19 mouse cellular contexts compared by ENCODE assay signal in genomic region chr16:96026256-96026655, GRCm38 (mm10). TPM values are rescaled to one million over a fixed set of nuclear protein-coding genes. Genes with fewer than 3 reads are reported as not detected.
DNase-seq lines count a peak whose midpoint lies in the region; ATAC-seq lines count a peak whose summit lies in the region.
"Had no signal": no experiment of that assay in that cellular context is flagged by ENCODE, and none has a peak within 500 bp of the region (broad histone marks: within the 10 kb centered on the region; RNA-seq: fewer than 3 reads in every experiment).

No protein-coding gene starts in this region.

- H3K27ac ChIP-seq in heart, embryonic 11.5 days (ENCODE audit: low read depth, low read length), result no peak overlapping the region
- no peak overlapping the region for H3K27ac ChIP-seq in heart, embryonic 10.5 days

- 84% methylated on average over 5 of the region's 5 CpGs for WGBS in heart, embryonic 11.5 days (ENCODE audit: insufficient replicate concordance)
- WGBS in heart, embryonic 10.5 days, result 86% methylated on average over 5 of the region's 5 CpGs

- no peak overlapping the region for H3K4me3 ChIP-seq in heart, embryonic 11.5 days (ENCODE audit: low read depth, low read length)
- no peak overlapping the region for H3K4me3 ChIP-seq in heart, embryonic 10.5 days

- ATAC-seq in heart, embryonic 11.5 days (replicated peaks; ENCODE audit: insufficient number of reproducible peaks, low FRiP score, low TSS enrichment), result no peak
- ATAC-seq: activated CD4-positive, CD25-positive, alpha-beta regulatory T cell, adult 4 months; CD4-positive, CD25-positive, alpha-beta regulatory T cell, adult 4 months; Patski had no signal

- no peaks in the 10 kb centered on the region for H3K4me1 ChIP-seq in heart, embryonic 11.5 days (ENCODE audit: control insufficient read depth, insufficient read depth, low read length)
- H3K4me1 ChIP-seq in heart, embryonic 10.5 days, result no peaks in the 10 kb centered on the region

- no peaks in the 10 kb centered on the region for H3K27me3 ChIP-seq in heart, embryonic 11.5 days (ENCODE audit: control insufficient read depth, insufficient read depth, low read length)
- no peaks in the 10 kb centered on the region for H3K27me3 ChIP-seq in heart, embryonic 10.5 days (ENCODE audit: insufficient read depth, poor library complexity, severe bottlenecking)
- H3K27me3 ChIP-seq: CH12.LX, Patski had no signal

- peak; percentile 62 for DNase-seq in heart, adult 11 months
- DNase-seq in heart, embryonic 10.5 days (ENCODE audit: low spot score), result peak; percentile 58
- no peak for DNase-seq in heart, adult 9 months (ENCODE audit: low spot score in 2 of 2)
- DNase-seq: adrenal gland, adult 2 months; adrenal gland, adult 8-10 months; adrenal gland, postnatal 10 days; adrenal gland, postnatal 14 days; adrenal gland, postnatal 25 days; adrenal gland, postnatal 36 days; B cell, adult 2 months; cerebellum, adult 11 months; cerebellum, adult 11-12 months; cerebellum, adult 18-20 months had no signal

- no peak overlapping the region for H3K9ac ChIP-seq in heart, embryonic 11.5 days (ENCODE audit: low read depth, low read length)

- no peaks in the 10 kb centered on the region for H3K9me3 ChIP-seq in heart, embryonic 11.5 days (replicated peaks; ENCODE audit: control insufficient read depth, low read length)
- H3K9me3 ChIP-seq in heart, embryonic 10.5 days, result no peaks in the 10 kb centered on the region
- H3K9me3 ChIP-seq: G1E had no signal

- H3K36me3 ChIP-seq in heart, embryonic 11.5 days (ENCODE audit: control insufficient read depth, insufficient read depth, low read length), result peaks cover 33% of the 10 kb centered on the region
- H3K36me3 ChIP-seq in heart, embryonic 10.5 days, result peaks cover 86% of the 10 kb centered on the region

- H3K4me2 ChIP-seq in heart, embryonic 11.5 days, result no peak overlapping the region

RNA-seq across cellular contexts. Expression of gene Psmg1, which starts 35.5 kb away (rescaled TPM):
- polyA plus RNA-seq in heart, embryonic 11.5 days (2014; fragmentation: Nextera tagmentation; extraction: Ambion mirVana), result 76.5 and 83.1 TPM in 2 replicates
- 91.6 and 122 TPM in 2 replicates for polyA plus RNA-seq in heart, embryonic 10.5 days (2016; fragmentation: Nextera tagmentation; extraction: Ambion mirVana)

RNA-seq across cellular contexts. Expression of gene Brwd1, which starts 56.1 kb away (rescaled TPM):
- 93.8 and 97.7 TPM in 2 replicates for polyA plus RNA-seq in heart, embryonic 11.5 days (2014; fragmentation: Nextera tagmentation; extraction: Ambion mirVana)
- polyA plus RNA-seq in heart, embryonic 10.5 days (2016; fragmentation: Nextera tagmentation; extraction: Ambion mirVana), result 89.2 and 93.6 TPM in 2 replicates

Comparison
In these comparisons a context has a peak if more than half of its experiments do, and no peak if none do; other contexts are left out.
1. DNase-seq: peak in heart, adult 11 months (single experiment) and heart, embryonic 10.5 days (single experiment); none in heart, adult 9 months (0 of 2).